Comparison of ENCODE assay signal across 18 mouse cellular contexts in genomic region chr6:99774680-99775079, GRCm38 (mm10). TPM values are rescaled to one million over a fixed set of nuclear protein-coding genes. Genes with fewer than 3 reads are reported as not detected.
"Had no signal": no experiment of that assay in that cellular context is flagged by ENCODE, and none has a peak within 500 bp of the region (broad histone marks: within the 10 kb centered on the region; RNA-seq: fewer than 3 reads in every experiment).

No protein-coding gene starts in this region.

- H3K27ac ChIP-seq: kidney, embryonic 15.5 days; limb, embryonic 13.5 days; liver, embryonic 15.5 days; midbrain, embryonic 12.5 days; neural tube, embryonic 13.5 days; stomach, postnatal 0 days had no signal

- H3K4me1 ChIP-seq: kidney, embryonic 15.5 days; liver, embryonic 15.5 days; midbrain, embryonic 12.5 days had no signal

- DNase-seq: kidney, adult 2 months; kidney, postnatal 25 days; lung, embryonic 14.5 days; lung, postnatal 10 days; right cerebral cortex, postnatal 14 days; thymus, adult 2 months; thymus, postnatal 25 days had no signal

- H3K9me3 ChIP-seq: kidney, embryonic 15.5 days; limb, embryonic 13.5 days; liver, embryonic 15.5 days; midbrain, embryonic 12.5 days; neural tube, embryonic 13.5 days had no signal

- H3K27me3 ChIP-seq: kidney, embryonic 15.5 days; limb, embryonic 13.5 days; liver, embryonic 15.5 days had no signal

- ATAC-seq: intestine, embryonic 16.5 days had no signal

- H3K36me3 ChIP-seq: kidney, embryonic 15.5 days; limb, embryonic 13.5 days; liver, embryonic 15.5 days; midbrain, embryonic 12.5 days; neural tube, embryonic 13.5 days had no signal

- H3K4me3 ChIP-seq: kidney, embryonic 15.5 days; limb, embryonic 13.5 days; liver, embryonic 15.5 days; midbrain, embryonic 12.5 days; neural tube, embryonic 13.5 days had no signal

RNA-seq across cellular contexts. Expression of gene Prok2, which starts 48.5 kb away (rescaled TPM):
- total RNA-seq: megakaryocyte-erythroid progenitor cell, adult 5-6 weeks had no signal
- polyA plus RNA-seq: intestine, embryonic 16.5 days; kidney, embryonic 15.5 days; liver, embryonic 11.5 days; midbrain, embryonic 12.5 days; neural tube, embryonic 13.5 days; small intestine, adult 2 months; thymus, adult 2 months; urinary bladder, adult 2 months had no signal
